Mouse (Mus musculus): ENCODE data around the gene Tango2.

DNA sequence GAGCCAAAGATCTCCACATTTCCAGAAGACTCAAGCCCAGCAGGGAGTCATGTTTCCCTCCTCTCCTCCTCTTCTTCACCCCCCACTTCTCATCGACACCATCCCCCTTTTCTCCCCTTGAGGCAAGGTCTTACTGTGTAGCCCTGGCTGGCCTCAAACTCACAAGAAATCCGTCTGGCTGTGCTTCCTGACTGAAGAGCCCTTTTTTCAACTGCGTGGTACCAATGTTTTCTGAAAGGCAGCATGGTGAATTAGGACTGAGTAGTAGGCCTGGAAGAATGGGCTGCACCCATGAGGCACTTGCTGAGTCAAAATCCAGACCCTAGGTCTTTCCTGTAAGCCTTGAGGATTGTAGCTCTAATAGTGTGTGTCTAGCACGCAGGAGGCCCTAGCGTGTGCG lies 42.5 kb upstream of the Tango2 start:
- TF ChIP-seq CTCF (IDR thresholded peaks at IDR 0.05; ENCODE audit: low read depth, low read length) (no peak), GATA1 (IDR thresholded peaks at IDR 0.05; ENCODE audit: borderline replicate concordance, low read length) (no peak), TAL1 (conservative IDR thresholded peaks at IDR 0.05; ENCODE audit: low read depth, low read length) (no peak), POLR2AphosphoS5 (IDR thresholded peaks at IDR 0.05; ENCODE audit: insufficient replicate concordance, low read depth, low read length) (no peak), GATA2 (IDR thresholded peaks at IDR 0.05; ENCODE audit: borderline replicate concordance, low read depth, low read length) (no peak)

Data from G1E (cell line).